Mouse (Mus musculus) kidney, adult 2 months (tissue): ENCODE results near the gene Phf5a.

Experiments
- CTCF ChIP-seq: fragments of 200-500 bp; conservative IDR thresholded peaks from 2 replicates; pipeline ENCODE4 v1.5.1; 2011; ENCODE audit warnings: low read depth, mild to moderate bottlenecking, control low read depth, low read length, moderate library complexity, mixed read lengths; ENCODE audit not compliant: insufficient read depth, insufficient read length
- POLR2A ChIP-seq: fragments of 200-500 bp; IDR thresholded peaks from one replicate; pipeline ENCODE4 v1.6.1; 2011; ENCODE audit warnings: low read depth, low read length, control low read depth

DNA sequence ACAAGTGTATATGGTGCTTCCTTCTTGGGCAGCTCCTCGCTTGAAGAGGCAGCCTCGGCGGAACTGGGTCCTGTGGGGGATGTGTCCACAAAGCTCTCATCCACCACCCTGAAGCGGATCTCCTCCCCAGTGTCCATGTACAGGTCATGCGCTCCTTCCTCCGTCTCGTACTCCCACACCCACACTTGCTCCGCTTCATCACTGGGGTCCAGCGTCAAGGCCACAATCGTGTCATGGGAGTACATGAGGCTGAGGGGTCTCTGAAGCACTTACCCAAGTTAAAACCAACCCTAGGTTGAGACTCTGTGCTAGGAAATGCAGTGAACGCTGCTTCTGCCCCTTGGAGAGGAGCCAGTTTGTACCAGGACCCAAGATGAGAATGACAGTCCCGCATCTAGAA, 45.5 kb upstream of the Phf5a start:
- TF ChIP-seq POLR2A (no peak), CTCF (no peak)
